Mouse (Mus musculus): Measurements from ENCODE around the gene Lbp. TPM values are rescaled to one million over a fixed set of nuclear protein-coding genes. Genes with fewer than 3 reads are reported as not detected.

The Lbp gene
- total RNA-seq (2014; fragmentation: Nextera tagmentation) (84.4 and 140 TPM in 2 replicates), total RNA-seq (2017) (200 and 215 TPM in 2 replicates)

GRCm38 (mm10) chr2:158305948-158306695, at the start of gene Lbp:
Lbp (plus strand) TSS chr2:158306493.
- ATAC-seq (replicated peaks; ENCODE audit: poor library complexity, severe bottlenecking) = peak; percentile 65

- no peak for ATAC-seq (replicated peaks; ENCODE audit: poor library complexity, severe bottlenecking)
Measured at GRCm38 (mm10) chr2:158256894-158257293, 49.4 kb upstream of the Lbp start.

GRCm38 (mm10) chr2:158258005-158258418, 48.3 kb upstream of the Lbp start, which contains the start of gene Bpi:
Bpi (plus strand) TSS chr2:158258094.
- peak; percentile 85 for ATAC-seq (replicated peaks; ENCODE audit: poor library complexity, severe bottlenecking)

- peak; percentile 65 for ATAC-seq (replicated peaks; ENCODE audit: poor library complexity, severe bottlenecking)
Measured at GRCm38 (mm10) chr2:158258781-158259180, 47.5 kb upstream of the Lbp start.

- ATAC-seq (replicated peaks; ENCODE audit: poor library complexity, severe bottlenecking) = no peak
Measured at GRCm38 (mm10) chr2:158259498-158259897, 46.8 kb upstream of the Lbp start.

- ATAC-seq (replicated peaks; ENCODE audit: poor library complexity, severe bottlenecking) = no peak
Measured at GRCm38 (mm10) chr2:158264877-158265276, 41.4 kb upstream of the Lbp start.

GRCm38 (mm10) chr2:158270017-158270416, 36.3 kb upstream of the Lbp start:
- ATAC-seq (replicated peaks; ENCODE audit: poor library complexity, severe bottlenecking) = no peak

GRCm38 (mm10) chr2:158273646-158274045, 32.6 kb upstream of the Lbp start:
- no peak; the same call in 1 of the 2 replicates for ATAC-seq (replicated peaks; ENCODE audit: poor library complexity, severe bottlenecking)

- ATAC-seq (replicated peaks; ENCODE audit: poor library complexity, severe bottlenecking) = no peak
Measured at GRCm38 (mm10) chr2:158275349-158275748, 30.9 kb upstream of the Lbp start.

- ATAC-seq (replicated peaks; ENCODE audit: poor library complexity, severe bottlenecking) = no peak
Measured at GRCm38 (mm10) chr2:158275811-158276210, 30.5 kb upstream of the Lbp start.

- ATAC-seq (replicated peaks; ENCODE audit: poor library complexity, severe bottlenecking) = no peak
Measured at GRCm38 (mm10) chr2:158276451-158276850, 29.8 kb upstream of the Lbp start.

- ATAC-seq (replicated peaks; ENCODE audit: poor library complexity, severe bottlenecking) = no peak
Measured at GRCm38 (mm10) chr2:158276878-158277277, 29.4 kb upstream of the Lbp start.

- no peak for ATAC-seq (replicated peaks; ENCODE audit: poor library complexity, severe bottlenecking)
Measured at GRCm38 (mm10) chr2:158279656-158280055, 26.6 kb upstream of the Lbp start.

- peak; percentile 54 for ATAC-seq (replicated peaks; ENCODE audit: poor library complexity, severe bottlenecking)
Measured at GRCm38 (mm10) chr2:158281497-158282205, 24.6 kb upstream of the Lbp start.

- no peak for ATAC-seq (replicated peaks; ENCODE audit: poor library complexity, severe bottlenecking)
Measured at GRCm38 (mm10) chr2:158283136-158283535, 23.2 kb upstream of the Lbp start.

GRCm38 (mm10) chr2:158283771-158284170, 22.5 kb upstream of the Lbp start:
- ATAC-seq (replicated peaks; ENCODE audit: poor library complexity, severe bottlenecking) = no peak

GRCm38 (mm10) chr2:158284571-158284970, 21.7 kb upstream of the Lbp start:
- ATAC-seq (replicated peaks; ENCODE audit: poor library complexity, severe bottlenecking) = peak; percentile 92

GRCm38 (mm10) chr2:158285655-158286054, 20.6 kb upstream of the Lbp start:
- no peak for ATAC-seq (replicated peaks; ENCODE audit: poor library complexity, severe bottlenecking)

- ATAC-seq (replicated peaks; ENCODE audit: poor library complexity, severe bottlenecking) = no peak
Measured at GRCm38 (mm10) chr2:158295700-158296099, 10.6 kb upstream of the Lbp start.

- no peak for ATAC-seq (replicated peaks; ENCODE audit: poor library complexity, severe bottlenecking)
Measured at GRCm38 (mm10) chr2:158299203-158299602, 7.1 kb upstream of the Lbp start.

- ATAC-seq (replicated peaks; ENCODE audit: poor library complexity, severe bottlenecking) = no peak
Measured at GRCm38 (mm10) chr2:158299731-158300130, 6.6 kb upstream of the Lbp start.

Data from granulocyte monocyte progenitor cell, adult 5-6 weeks (primary cell).